Mouse (Mus musculus) frontal cortex, postnatal 36 days (tissue): ENCODE results near the gene Mapk8.

Experiments used
- DNase-seq, 2 experiments: peaks; one replicate each; pipeline ENCODE4 v3.0.0; 2022; ENCODE audit warnings: low spot score in 2 of 2

Gene Mapk8

GRCm38 (mm10) chr14:33348146-33348545 lies 98.8 kb downstream of the Mapk8 start:
- no peak for DNase-seq

- DNase-seq = no peak
These were observed 99.2 kb downstream of the Mapk8 start for GRCm38 (mm10) chr14:33347738-33348137.

GRCm38 (mm10) chr14:33346546-33346945 lies 100.4 kb downstream of the Mapk8 start:
- no peak for DNase-seq

GRCm38 (mm10) chr14:33343131-33343725 lies 103.7 kb downstream of the Mapk8 start:
- DNase-seq = no peak

- no peak for DNase-seq
These were observed 108.3 kb downstream of the Mapk8 start for GRCm38 (mm10) chr14:33338684-33339083.

GRCm38 (mm10) chr14:33335733-33336132 lies 111.2 kb downstream of the Mapk8 start:
- no peak for DNase-seq

- no peak for DNase-seq
These were observed 112.6 kb downstream of the Mapk8 start for GRCm38 (mm10) chr14:33334402-33334801.

- DNase-seq = no peak
These were observed 113.1 kb downstream of the Mapk8 start for GRCm38 (mm10) chr14:33333833-33334232.

GRCm38 (mm10) chr14:33331627-33332026 lies 115.3 kb downstream of the Mapk8 start:
- DNase-seq = no peak

GRCm38 (mm10) chr14:33330986-33331385 lies 116.0 kb downstream of the Mapk8 start:
- DNase-seq = no peak

GRCm38 (mm10) chr14:33329297-33329805 lies 117.6 kb downstream of the Mapk8 start:
- no peak for DNase-seq

- no peak for DNase-seq
These were observed 118.6 kb downstream of the Mapk8 start for GRCm38 (mm10) chr14:33328369-33328768.
